Mouse (Mus musculus) lung, adult 2 months (tissue): Measurements from ENCODE around the gene Dapk1.

Experiments used
- CTCF ChIP-seq: fragments of 200-500 bp; IDR thresholded peaks from 2 replicates; pipeline ENCODE4 v1.5.1; 2011; ENCODE audit warnings: mild to moderate bottlenecking, low read length, control low read depth; ENCODE audit not compliant: insufficient read depth
- POLR2A ChIP-seq: fragments of 200-500 bp; IDR thresholded peaks from 2 replicates; pipeline ENCODE4 v1.6.1; 2011; ENCODE audit warnings: low read depth, mild to moderate bottlenecking, control low read depth, low read length, borderline replicate concordance; ENCODE audit errors: extremely low read depth

- no peak for TF ChIP-seq CTCF
- no peak for TF ChIP-seq POLR2A
Observed at GRCm38 (mm10) chr13:60744736-60745135, 143.0 kb downstream of the Dapk1 start.
